Mouse (Mus musculus) stomach, postnatal 0 days (tissue): Measurements from ENCODE around the gene Zdhhc20. TPM values are rescaled to one million over a fixed set of nuclear protein-coding genes. Genes with fewer than 3 reads are reported as not detected.

ENCODE experiments used
- ATAC-seq: fragments of 200-750 bp; cut with Nextera tagmentation; 2 replicates; pipeline ENCODE4 v1.8.0; 2017; ENCODE audit not compliant: low FRiP score, low TSS enrichment
- DNase-seq: peaks from one replicate; pipeline ENCODE4 v3.0.0-alpha.2; 2016; ENCODE audit warnings: low spot score
- H3K27ac ChIP-seq: fragments of 300-500 bp; sonication (generic); replicated peaks from 2 replicates; pipeline ENCODE4 v1.5.1; 2014; ENCODE audit warnings: mild to moderate bottlenecking, control low read depth
- H3K27me3 ChIP-seq: fragments of 300-500 bp; sonication (generic); 2 replicates; pipeline ENCODE4 v1.6.1; 2014; ENCODE audit warnings: low read length; ENCODE audit not compliant: control insufficient read depth, insufficient read depth
- H3K36me3 ChIP-seq: fragments of 300-500 bp; sonication (generic); 2 replicates; pipeline ENCODE4 v1.6.1; 2014; ENCODE audit warnings: low read length, mixed read lengths; ENCODE audit not compliant: control insufficient read depth, insufficient read depth
- H3K4me1 ChIP-seq: fragments of 300-500 bp; sonication (generic); replicated peaks from 2 replicates; pipeline ENCODE4 v1.6.1; 2014; ENCODE audit warnings: antibody characterized with exemption; ENCODE audit not compliant: control insufficient read depth, insufficient read depth
- H3K4me2 ChIP-seq: fragments of 300-500 bp; sonication (generic); replicated peaks from 2 replicates; pipeline ENCODE4 v1.6.1; 2014; ENCODE audit warnings: low read depth, mild to moderate bottlenecking, control low read depth, moderate library complexity
- H3K4me3 ChIP-seq: fragments of 300-500 bp; sonication (generic); 2 replicates; pipeline ENCODE4 v1.5.1; 2014; ENCODE audit warnings: low read depth, low read length, control low read depth
- H3K9ac ChIP-seq: fragments of 300-500 bp; sonication (generic); 2 replicates; pipeline ENCODE4 v1.6.1; 2014; ENCODE audit warnings: mild to moderate bottlenecking, low read length, control low read depth, mixed read lengths
- H3K9me3 ChIP-seq: fragments of 300-500 bp; sonication (generic); 2 replicates; pipeline ENCODE4 v1.6.1; 2016; ENCODE audit warnings: low read length; ENCODE audit not compliant: control insufficient read depth
- CTCF ChIP-seq: IDR thresholded peaks from 2 replicates; pipeline ENCODE4 v1.5.1; 2016; ENCODE audit warnings: antibody characterized with exemption, low read depth, mild to moderate bottlenecking, moderate library complexity
- EP300 ChIP-seq: optimal IDR thresholded peaks from 2 replicates; pipeline ENCODE3; 2016; ENCODE audit warnings: antibody characterized with exemption
- WGBS: fragments of 180-500 bp; shearing (Covaris S2); extraction: QIAGEN DNeasy Blood & Tissue Kit; methylation state at CpG from one replicate; pipeline ENCODE4 v1.1.7; 2014; 5-methylcytosine and 5-hydroxymethylcytosine counted together
- polyA plus RNA-seq: library from polyadenylated mRNA; unstranded; fragments of >200 nt; fragmentation: Nextera tagmentation; extraction: Ambion mirVana; gene quantifications from 2 replicates; pipeline ENCODE4 v1.2.1, GENCODE M21; 2015

The Zdhhc20 gene
- polyA plus RNA-seq, 1 experiment from 2014 or later = 48.6 TPM

DNA sequence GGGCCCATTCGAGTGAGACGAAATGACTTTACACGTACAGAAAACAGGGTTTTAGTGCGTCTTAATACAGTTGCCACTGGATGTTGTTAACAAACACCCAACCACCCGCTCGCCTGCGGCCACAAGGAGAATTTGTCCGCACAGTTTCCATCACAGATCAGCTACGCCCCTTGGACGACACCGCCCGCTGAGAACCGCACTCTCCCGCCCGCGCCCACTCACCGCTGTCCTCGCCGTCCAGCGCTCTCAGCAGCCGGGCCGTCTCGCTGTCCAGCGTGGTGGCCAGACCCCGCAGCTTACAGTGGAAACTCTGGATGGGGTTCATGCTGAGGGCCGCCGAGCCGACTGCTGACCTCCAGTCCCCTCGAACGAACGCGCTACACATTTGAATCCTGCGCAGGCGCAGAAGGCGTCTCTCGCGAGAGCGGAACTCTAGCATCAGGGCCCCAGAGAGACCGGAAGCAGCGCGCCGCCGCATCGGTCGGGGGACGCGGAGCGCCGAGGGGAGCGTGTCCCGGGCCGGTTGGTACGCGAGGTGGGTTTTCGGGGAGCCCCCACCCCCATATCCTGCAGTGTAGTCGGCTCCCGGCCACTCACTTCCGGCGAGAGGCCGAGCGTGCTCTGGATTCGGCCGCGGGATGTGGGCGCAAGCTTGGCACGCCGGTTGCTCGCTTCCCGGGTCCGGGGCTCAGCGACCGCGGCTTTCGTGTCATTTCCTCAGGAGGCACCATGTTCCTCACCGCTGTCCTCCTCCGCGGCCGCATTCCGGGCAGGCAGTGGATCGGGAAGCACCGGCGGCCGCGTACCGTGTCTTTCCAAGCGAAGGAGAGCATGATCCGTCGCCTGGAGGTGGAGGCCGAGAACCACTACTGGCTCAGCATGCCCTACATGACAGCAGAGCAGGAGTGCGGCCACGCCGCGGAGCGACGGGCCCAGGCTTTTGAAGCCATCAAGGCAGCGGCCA lies 64.0 kb downstream of the Zdhhc20 start, which contains the start of the genes Ska3 and Mrpl57:
Ska3 (minus strand) TSS at position 398 of the 964 bp plus-strand sequence.
Mrpl57 (plus strand) TSS at position 447 of the 964 bp plus-strand sequence.
- TF ChIP-seq EP300 (peak; percentile 90), CTCF (peak; percentile 36; the same call in 1 of the 2 replicates)
- ATAC-seq = peak; percentile 95

DNA sequence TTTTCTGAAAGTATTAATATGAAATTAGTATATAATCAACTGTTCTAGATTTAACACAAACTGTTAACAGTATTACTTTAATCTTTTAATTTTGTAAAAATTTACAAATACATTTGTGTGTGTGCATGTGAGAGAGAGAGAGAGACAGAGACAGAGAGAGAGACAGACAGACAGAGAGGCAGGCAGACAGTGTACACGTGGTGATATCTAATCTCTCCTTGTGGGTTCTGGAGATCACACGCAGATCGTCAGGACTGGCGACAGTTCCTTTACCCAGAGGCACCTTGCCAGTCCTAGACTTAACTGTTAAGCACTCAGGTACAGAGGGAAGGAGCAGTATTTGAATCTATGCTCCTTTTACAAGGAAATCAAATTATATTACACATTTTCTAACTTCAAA lies 69.2 kb downstream of the Zdhhc20 start:
- ATAC-seq (no peak), DNase-seq (no peak)
- no peaks in the 10 kb centered on the region for H3K4me1 ChIP-seq
- WGBS = 54% methylated on average over 4 of the region's 4 CpGs
- H3K4me3 ChIP-seq = no peak overlapping the region
- no peaks in the 10 kb centered on the region; the same call in 1 of the 2 replicates for H3K36me3 ChIP-seq
- no peak overlapping the region for H3K9ac ChIP-seq
- no peaks in the 10 kb centered on the region for H3K27me3 ChIP-seq
- H3K4me2 ChIP-seq = no peak overlapping the region
- TF ChIP-seq EP300 (no peak), CTCF (no peak)
- H3K27ac ChIP-seq = no peak overlapping the region
- no peaks in the 10 kb centered on the region for H3K9me3 ChIP-seq

More for the DNA sequence above, 64.0 kb downstream of the Zdhhc20 start, which contains the start of the genes Ska3 and Mrpl57:
- peak within 1 kb of the TSS; percentile 94 for H3K9ac ChIP-seq
- WGBS = under 1% methylated on average over 94 of the region's 96 CpGs
- peak within 1 kb of the TSS; percentile 80 for H3K4me3 ChIP-seq
- DNase-seq = peak; percentile 92
- H3K9me3 ChIP-seq = no peaks in the 10 kb centered on the region
- no peaks in the 10 kb centered on the region for H3K36me3 ChIP-seq
- no peaks in the 10 kb centered on the region; the same call in 1 of the 2 replicates for H3K4me1 ChIP-seq
- peak within 1 kb of the TSS; percentile 95 for H3K27ac ChIP-seq
- H3K27me3 ChIP-seq = no peaks in the 10 kb centered on the region
- H3K4me2 ChIP-seq = peak within 1 kb of the TSS; percentile 79

DNA sequence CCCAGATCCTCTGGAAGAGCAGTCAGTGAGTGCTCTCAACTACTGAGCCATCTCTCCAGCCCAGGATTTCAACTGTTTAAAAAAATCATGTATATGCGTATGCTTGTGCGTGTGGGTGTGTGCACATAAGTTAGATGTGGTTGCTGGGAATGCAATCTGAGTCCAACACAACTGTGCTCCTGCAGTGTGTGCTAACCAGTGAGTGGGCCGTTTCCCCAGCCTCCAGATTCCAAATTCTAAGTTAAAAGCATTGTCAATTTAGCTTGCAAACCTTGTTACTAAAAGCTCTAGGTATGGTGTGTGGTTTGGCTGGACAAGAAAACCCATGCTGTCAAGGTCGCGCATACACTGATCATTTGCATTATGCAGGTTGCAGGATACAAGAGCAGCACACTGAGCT lies 78.2 kb downstream of the Zdhhc20 start:
- TF ChIP-seq EP300 (no peak), CTCF (no peak)
- WGBS = 96% methylated on average over 5 of the region's 5 CpGs
- Histone ChIP-seq H3K9me3 (no peaks in the 10 kb centered on the region), H3K9ac (no peak overlapping the region), H3K4me2 (no peak overlapping the region), H3K27ac (no peak overlapping the region), H3K27me3 (no peaks in the 10 kb centered on the region), H3K4me3 (no peak overlapping the region), H3K4me1 (no peaks in the 10 kb centered on the region), H3K36me3 (no peaks in the 10 kb centered on the region)
- DNase-seq = no peak
- no peak for ATAC-seq

DNA sequence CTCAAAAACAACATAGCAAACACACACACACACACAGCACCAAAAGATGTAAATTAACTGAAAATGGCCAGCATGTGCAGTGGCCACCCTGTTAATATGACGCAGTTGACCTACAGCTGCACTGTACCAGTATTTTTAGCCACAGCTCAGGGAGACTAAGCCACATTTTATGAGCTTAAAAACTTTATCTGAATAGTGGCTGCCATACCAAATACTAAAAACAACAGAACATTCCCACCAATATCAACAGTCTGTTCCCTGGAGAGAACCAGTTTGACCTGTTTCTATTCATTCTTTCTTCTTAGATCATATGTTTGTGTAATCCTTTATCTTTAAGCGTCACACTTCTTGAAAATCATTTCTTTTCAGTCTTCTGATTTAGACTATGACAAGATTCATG lies 79.2 kb downstream of the Zdhhc20 start:
- ATAC-seq = peak; percentile 63; the same call in 1 of the 2 replicates
- H3K9me3 ChIP-seq = no peaks in the 10 kb centered on the region
- TF ChIP-seq EP300 = no peak
- no peak for TF ChIP-seq CTCF
- no peak overlapping the region for H3K4me2 ChIP-seq
- no peaks in the 10 kb centered on the region for H3K27me3 ChIP-seq
- DNase-seq = no peak
- WGBS = 69% methylated on average over 2 of the region's 2 CpGs
- H3K27ac ChIP-seq = peak overlapping the region; percentile 78
- H3K4me1 ChIP-seq = no peaks in the 10 kb centered on the region
- H3K4me3 ChIP-seq = no peak overlapping the region
- no peak overlapping the region for H3K9ac ChIP-seq
- no peaks in the 10 kb centered on the region for H3K36me3 ChIP-seq

DNA sequence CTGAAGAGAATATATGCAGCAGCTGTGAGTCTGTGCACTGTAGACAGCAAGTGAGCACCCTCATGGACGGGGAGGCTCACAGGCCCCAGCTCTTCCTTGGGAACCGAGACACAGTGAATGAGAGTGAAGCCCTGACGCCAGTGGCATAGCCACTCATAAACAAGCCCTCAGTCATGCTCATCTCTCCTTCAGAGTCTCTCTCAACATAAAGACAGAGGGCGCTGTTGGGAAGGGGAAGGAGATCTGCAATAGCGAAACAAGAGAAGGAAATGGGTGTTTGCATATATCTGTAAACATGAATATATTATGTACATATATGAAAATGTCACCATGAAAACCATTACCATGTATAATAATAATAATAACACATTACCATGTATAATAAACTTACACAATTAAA lies 81.5 kb downstream of the Zdhhc20 start:
- H3K4me1 ChIP-seq = no peaks in the 10 kb centered on the region
- H3K27me3 ChIP-seq = no peaks in the 10 kb centered on the region
- H3K9me3 ChIP-seq = no peaks in the 10 kb centered on the region
- H3K36me3 ChIP-seq = 0 out of 2 replicates have a peak, but pooled peaks cover 4% of the 10 kb centered on the region
- no peak overlapping the region for H3K27ac ChIP-seq
- DNase-seq (peak; percentile 41), ATAC-seq (0 out of 2 replicates have a peak, but pooled peaks have one; percentile 62)
- no peak overlapping the region for H3K4me2 ChIP-seq
- TF ChIP-seq CTCF = peak; percentile 79
- TF ChIP-seq EP300 = no peak
- no peak overlapping the region for H3K9ac ChIP-seq
- H3K4me3 ChIP-seq = no peak overlapping the region
- WGBS = 74% methylated on average over 5 of the region's 5 CpGs
